Mouse (Mus musculus) kidney, adult 2 months (tissue): Measurements from ENCODE around the gene Grin2b. TPM values are rescaled to one million over a fixed set of nuclear protein-coding genes. Genes with fewer than 3 reads are reported as not detected.

ENCODE experiments used
- DNase-seq: peaks from one replicate; pipeline ENCODE4 v3.0.0; 2021
- H3K27ac ChIP-seq: fragments of 200-500 bp; 2 replicates; pipeline ENCODE4 v1.5.1; 2012; ENCODE audit warnings: low read depth, low read length, control low read depth, inconsistent platforms; ENCODE audit not compliant: insufficient read depth
- H3K27me3 ChIP-seq: fragments of 200-500 bp; replicated peaks from 2 replicates; pipeline ENCODE4 v1.6.1; 2012; ENCODE audit warnings: mild to moderate bottlenecking, moderate library complexity, low read length, inconsistent platforms; ENCODE audit not compliant: control insufficient read depth, insufficient read depth
- H3K36me3 ChIP-seq: fragments of 200-500 bp; 2 replicates; pipeline ENCODE4 v1.6.1; 2012; ENCODE audit warnings: mild to moderate bottlenecking, moderate library complexity, low read length, inconsistent platforms; ENCODE audit not compliant: control insufficient read depth, insufficient read depth
- H3K4me1 ChIP-seq: fragments of 200-500 bp; 2 replicates; pipeline ENCODE4 v1.6.1; 2011; ENCODE audit warnings: low read length; ENCODE audit not compliant: control insufficient read depth, insufficient read depth
- H3K4me3 ChIP-seq: fragments of 200-500 bp; 2 replicates; pipeline ENCODE4 v1.5.1; 2011; ENCODE audit warnings: mild to moderate bottlenecking, low read depth, low read length, control low read depth; ENCODE audit not compliant: insufficient read depth
- CTCF ChIP-seq: fragments of 200-500 bp; conservative IDR thresholded peaks from 2 replicates; pipeline ENCODE4 v1.5.1; 2011; ENCODE audit warnings: low read depth, mild to moderate bottlenecking, control low read depth, low read length, moderate library complexity, mixed read lengths; ENCODE audit not compliant: insufficient read depth, insufficient read length
- POLR2A ChIP-seq: fragments of 200-500 bp; IDR thresholded peaks from one replicate; pipeline ENCODE4 v1.6.1; 2011; ENCODE audit warnings: low read depth, low read length, control low read depth
- WGBS: fragments of 180-500 bp; shearing (Covaris S2); methylation state at CpG from one replicate; pipeline ENCODE4 v1.1.7; 2018; 5-methylcytosine and 5-hydroxymethylcytosine counted together
- polyA plus RNA-seq: library from polyadenylated mRNA; depleted of rRNA; stranded (reverse); fragments of >200 nt; gene quantifications from 2 replicates; pipeline ENCODE4 v1.2.3, GENCODE M21; 2012

Gene Grin2b
- polyA plus RNA-seq, 1 experiment: not detected

GRCm38 (mm10) chr6:136172172-136172651 lies 1.1 kb downstream of the Grin2b start:
- no peak overlapping the region for H3K27ac ChIP-seq
- TF ChIP-seq CTCF (no peak), POLR2A (no peak)
- no peaks in the 10 kb centered on the region for H3K36me3 ChIP-seq
- no peak overlapping the region for H3K4me3 ChIP-seq
- no peak for DNase-seq
- WGBS: 1% methylated on average over 43 of the region's 43 CpGs
- no peaks in the 10 kb centered on the region for H3K4me1 ChIP-seq
- H3K27me3 ChIP-seq: no peaks in the 10 kb centered on the region

- 44% methylated on average over 7 of the region's 7 CpGs for WGBS
- DNase-seq: no peak
- Histone ChIP-seq H3K4me1 (no peaks in the 10 kb centered on the region), H3K4me3 (no peak overlapping the region), H3K36me3 (no peaks in the 10 kb centered on the region), H3K27ac (no peak overlapping the region), H3K27me3 (no peaks in the 10 kb centered on the region)
- no peak for TF ChIP-seq POLR2A
Measured at GRCm38 (mm10) chr6:136171343-136171742, 2.0 kb downstream of the Grin2b start.

GRCm38 (mm10) chr6:136170381-136170780 lies 2.9 kb downstream of the Grin2b start:
- TF ChIP-seq CTCF (no peak), POLR2A (no peak)
- Histone ChIP-seq H3K27ac (no peak overlapping the region), H3K4me3 (no peak overlapping the region), H3K27me3 (no peaks in the 10 kb centered on the region), H3K4me1 (no peaks in the 10 kb centered on the region), H3K36me3 (no peaks in the 10 kb centered on the region)
- no peak for DNase-seq
- 84% methylated on average over 5 of the region's 5 CpGs for WGBS

- 66% methylated on average over 5 of the region's 5 CpGs for WGBS
- H3K4me1 ChIP-seq: no peaks in the 10 kb centered on the region
- H3K36me3 ChIP-seq: no peaks in the 10 kb centered on the region
- no peak overlapping the region for H3K4me3 ChIP-seq
- no peaks in the 10 kb centered on the region for H3K27me3 ChIP-seq
- no peak for DNase-seq
- TF ChIP-seq POLR2A (no peak), CTCF (no peak)
- no peak overlapping the region for H3K27ac ChIP-seq
Measured at GRCm38 (mm10) chr6:136167361-136167760, 6.0 kb downstream of the Grin2b start.

- TF ChIP-seq CTCF (no peak), POLR2A (no peak)
- Histone ChIP-seq H3K4me1 (no peaks in the 10 kb centered on the region), H3K36me3 (no peaks in the 10 kb centered on the region), H3K27ac (no peak overlapping the region), H3K4me3 (no peak overlapping the region), H3K27me3 (no peaks in the 10 kb centered on the region)
- WGBS: 73% methylated on average over 9 of the region's 9 CpGs
- DNase-seq: no peak
Measured at GRCm38 (mm10) chr6:136165443-136166077, 7.8 kb downstream of the Grin2b start.

- no peaks in the 10 kb centered on the region for H3K36me3 ChIP-seq
- H3K27me3 ChIP-seq: no peaks in the 10 kb centered on the region
- DNase-seq: no peak
- WGBS: 63% methylated on average over 11 of the region's 11 CpGs
- TF ChIP-seq POLR2A (no peak), CTCF (no peak)
- H3K4me3 ChIP-seq: no peak overlapping the region
- no peaks in the 10 kb centered on the region for H3K4me1 ChIP-seq
- no peak overlapping the region for H3K27ac ChIP-seq
Measured at GRCm38 (mm10) chr6:136162090-136162489, 11.2 kb downstream of the Grin2b start.

- Histone ChIP-seq H3K27ac (no peak overlapping the region), H3K4me3 (no peak overlapping the region), H3K36me3 (no peaks in the 10 kb centered on the region), H3K27me3 (no peaks in the 10 kb centered on the region), H3K4me1 (no peaks in the 10 kb centered on the region)
- no peak for DNase-seq
- no peak for TF ChIP-seq POLR2A
- TF ChIP-seq CTCF: no peak
- 29% methylated on average over 9 of the region's 9 CpGs for WGBS
Measured at GRCm38 (mm10) chr6:136153444-136153843, 19.9 kb downstream of the Grin2b start.
